Mouse (Mus musculus): ENCODE measurements around the gene Brd2.
A peak's percentile ranks its signal among the peaks of the same experiment; 100 is the strongest.

The Brd2 gene

DNA sequence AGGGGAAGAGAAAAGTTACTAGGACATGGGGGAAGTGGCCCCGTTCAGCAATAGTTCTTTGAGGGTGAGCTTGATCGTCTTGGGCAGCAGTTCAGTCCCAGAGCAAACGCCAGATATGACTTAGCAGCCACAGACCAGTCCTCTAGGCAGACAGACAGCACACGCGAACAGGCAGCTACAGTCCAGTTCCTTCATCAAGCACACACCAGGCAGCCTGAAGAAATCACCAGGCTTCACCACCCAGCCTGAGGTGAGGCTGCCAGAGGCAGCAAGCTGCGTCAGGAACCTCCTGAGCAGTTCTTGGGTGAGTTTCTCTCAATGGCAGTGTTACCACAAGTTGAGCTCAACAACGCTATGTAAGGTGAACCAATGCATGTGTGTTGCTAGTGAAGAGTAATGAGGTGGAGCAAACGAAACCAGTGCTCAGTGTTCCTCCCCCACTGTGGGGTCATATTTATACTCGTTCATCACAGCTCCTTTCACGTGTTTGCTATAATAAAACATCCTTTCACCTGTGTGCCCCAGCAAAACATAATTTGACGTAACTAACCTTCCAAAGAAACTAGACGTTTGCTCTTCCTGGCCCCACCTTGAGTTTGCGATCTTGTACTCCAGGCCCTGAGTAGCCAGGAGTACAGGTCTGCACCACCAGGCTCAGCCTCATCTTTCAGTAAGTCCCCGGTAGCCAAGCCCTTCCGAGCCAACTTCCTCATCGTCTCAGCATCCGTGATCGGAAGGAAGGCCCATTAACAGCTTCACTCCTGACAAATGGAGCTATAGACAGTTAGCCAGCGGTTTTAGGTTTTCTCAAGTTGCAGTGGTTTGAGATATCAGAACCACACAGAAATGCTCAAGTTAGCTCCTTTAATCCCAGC, 7.9 kb upstream of the Brd2 start:
- DNase-seq: no peak

DNA sequence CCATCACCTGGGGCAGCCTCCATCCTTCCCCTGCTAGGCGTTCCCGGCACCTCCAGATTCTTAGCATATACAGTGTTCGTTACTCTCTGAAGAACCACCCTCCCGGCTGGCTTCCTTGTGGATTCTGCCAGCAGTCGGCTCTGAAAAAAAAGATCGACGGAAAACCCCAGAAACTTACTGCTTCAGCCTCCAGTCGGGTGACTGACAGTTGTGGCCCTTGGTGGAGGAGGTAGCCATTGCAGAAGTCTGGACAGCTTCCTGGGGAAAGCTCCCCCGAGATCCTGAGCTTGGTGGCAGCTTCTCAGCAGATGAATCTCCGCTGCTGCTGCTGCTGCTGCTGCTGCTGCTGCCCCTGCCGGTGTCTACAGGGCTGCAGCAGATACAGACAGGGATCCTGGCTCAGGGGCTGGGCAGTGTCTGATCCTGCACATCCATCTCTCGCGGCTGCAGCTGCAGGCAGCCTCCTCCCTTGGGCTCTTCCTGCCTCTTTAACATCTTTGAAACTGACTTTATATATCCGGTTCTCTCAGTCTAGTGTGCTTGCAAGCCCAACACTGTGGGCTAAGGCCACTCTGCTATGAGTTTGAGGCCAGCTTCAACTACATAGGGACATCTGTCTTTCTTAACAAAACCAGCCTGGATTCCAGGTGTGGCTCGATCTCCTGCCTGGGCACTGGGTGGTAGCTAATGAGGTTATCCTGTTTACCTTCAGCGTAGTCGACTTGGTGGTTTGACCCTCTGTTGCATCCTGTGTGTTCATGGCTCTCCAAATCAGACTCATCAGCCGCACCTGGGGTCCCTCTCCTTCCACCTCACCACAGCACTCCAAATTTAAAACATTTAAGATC, 6.7 kb upstream of the Brd2 start:
- DNase-seq: no peak

DNA sequence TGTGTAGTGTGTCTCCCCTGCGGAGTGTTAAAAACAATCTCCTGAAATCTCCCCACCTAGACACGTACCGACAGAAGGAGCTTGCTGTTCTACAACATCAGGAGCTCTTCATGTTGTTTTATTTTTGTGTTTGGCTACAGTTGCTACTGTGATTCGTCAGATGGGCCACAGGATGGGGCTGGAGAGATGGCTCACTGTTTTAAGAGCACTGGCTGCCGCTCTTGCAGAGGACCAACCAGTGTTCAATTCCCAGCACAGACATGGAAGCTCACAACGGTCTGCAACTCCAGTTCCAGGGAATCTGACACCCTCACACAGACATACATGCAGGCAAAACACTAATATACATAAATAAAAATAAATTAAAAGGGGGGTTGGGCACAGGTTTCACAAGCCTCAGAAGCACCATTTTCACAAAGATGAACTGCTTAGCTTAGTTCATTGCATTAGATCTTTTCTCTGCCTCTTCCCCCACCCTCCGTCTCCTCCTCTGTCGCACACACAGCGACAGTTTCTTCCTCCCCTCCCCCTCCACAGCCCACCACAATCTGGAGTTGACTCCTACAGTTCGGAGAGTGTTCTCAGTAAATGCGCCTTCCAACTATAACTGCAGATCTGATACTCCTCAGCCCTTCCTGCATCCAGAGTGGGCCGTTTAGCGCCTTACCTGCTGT, 6.0 kb upstream of the Brd2 start:
- peak; percentile 26 for DNase-seq

DNA sequence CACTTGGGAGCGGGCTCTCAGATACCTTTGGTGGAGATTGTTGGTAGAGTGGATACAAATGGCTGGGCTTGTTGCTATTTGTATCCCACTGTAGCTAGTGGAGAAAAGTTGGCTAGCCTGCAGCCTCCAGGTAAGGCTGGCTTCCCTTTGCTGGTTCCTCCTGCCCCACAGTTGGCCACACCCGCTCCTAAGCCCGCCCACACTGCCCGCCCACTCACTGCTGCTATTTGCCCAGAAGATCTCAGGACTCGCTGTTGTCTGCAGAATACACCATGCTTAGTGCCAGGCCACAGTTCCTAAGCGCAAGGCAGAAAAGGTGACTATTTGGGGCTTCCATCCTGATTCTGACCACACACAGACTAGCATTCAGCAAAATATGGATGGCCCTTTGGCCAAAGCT, 5.0 kb upstream of the Brd2 start:
- peak; percentile 70 for DNase-seq

DNA sequence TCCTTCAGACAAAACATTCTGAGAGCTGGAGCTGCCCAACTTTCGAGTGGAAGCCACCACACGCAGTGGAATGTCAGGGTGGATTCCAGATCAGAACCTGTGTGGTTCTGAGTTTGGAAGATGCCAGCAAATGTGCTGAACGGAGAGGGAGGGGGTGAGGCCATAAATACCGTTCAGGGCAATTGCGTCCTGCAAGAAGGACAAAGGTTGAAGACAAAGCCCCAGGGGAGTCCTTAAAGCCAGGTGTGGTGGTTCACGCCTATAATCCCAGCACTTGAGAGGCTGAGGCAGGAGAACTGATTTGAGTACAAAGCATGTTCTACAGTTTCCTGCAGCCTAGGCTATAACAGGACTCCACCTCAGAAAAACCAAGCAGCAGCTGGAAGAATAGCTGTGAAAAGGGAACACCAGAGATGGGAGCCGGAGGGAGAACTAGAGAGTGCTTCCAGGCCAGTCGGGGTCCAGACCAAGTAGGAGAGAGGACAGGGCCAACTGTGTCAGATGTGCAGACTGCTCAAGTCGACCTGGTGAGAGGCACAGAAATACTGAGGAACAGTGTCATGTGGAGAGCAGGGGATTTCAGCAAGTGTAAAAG, 4.5 kb upstream of the Brd2 start:
- peak; percentile 34 for DNase-seq

DNA sequence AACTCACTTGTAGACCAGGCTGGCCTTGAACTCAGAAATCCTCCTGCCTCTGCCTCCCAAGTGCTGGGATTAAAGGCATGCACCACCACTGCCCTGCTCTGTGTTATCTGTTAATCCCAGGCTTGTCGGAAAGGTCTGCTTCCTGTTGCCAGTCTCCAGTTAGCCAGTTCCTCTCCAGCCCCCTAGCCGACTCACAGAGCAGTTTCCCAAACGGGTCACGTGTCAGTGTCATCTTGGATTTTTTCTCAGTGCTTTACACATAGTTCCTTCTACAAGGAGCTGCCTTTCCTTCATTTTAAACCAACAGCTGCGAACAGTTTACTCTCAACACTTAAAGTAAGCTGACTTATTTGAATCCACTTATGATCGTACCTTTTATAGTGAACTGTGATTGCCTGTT, 2.2 kb upstream of the Brd2 start:
- DNase-seq: peak; percentile 45

DNA sequence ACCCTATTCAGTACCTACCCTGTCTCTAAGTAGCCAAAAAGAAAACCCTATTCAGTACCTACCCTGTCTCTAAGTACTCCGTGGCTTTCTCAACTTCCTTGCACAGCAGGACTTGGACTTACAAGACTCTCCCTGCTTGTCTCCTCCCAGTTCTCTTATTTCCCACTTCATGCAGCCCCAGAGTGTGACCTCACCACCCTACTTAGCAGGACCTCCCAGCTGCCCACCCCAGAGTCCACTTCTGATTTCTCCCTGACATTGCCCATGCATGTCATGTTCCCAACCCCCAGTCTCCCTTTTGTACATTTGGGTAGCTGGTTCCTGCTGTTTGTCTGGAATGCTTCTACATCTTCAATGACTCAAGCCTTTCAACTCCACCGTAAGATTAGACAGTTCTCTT, 1.1 kb upstream of the Brd2 start:
- peak; percentile 69 for DNase-seq

DNA sequence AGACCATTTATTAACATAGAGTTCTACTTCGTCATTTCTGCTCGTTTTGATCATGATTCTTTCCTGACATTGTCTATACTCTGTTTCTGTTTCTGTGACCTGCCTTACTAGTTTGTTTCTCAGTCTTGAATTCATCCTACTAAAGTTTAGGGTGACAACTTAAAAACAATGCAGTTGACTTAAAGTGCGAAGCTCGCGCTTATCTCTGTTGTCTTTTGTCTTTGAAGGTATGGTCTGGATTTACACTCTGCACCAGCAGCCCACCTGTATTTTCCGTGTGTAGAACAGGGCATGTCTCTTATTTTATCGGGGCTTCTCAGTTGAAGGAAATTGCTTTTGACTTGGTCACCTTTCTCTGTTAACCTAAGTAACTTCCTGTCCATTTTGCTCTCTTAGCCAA, 677 bp upstream of the Brd2 start:
- no peak for DNase-seq

DNA sequence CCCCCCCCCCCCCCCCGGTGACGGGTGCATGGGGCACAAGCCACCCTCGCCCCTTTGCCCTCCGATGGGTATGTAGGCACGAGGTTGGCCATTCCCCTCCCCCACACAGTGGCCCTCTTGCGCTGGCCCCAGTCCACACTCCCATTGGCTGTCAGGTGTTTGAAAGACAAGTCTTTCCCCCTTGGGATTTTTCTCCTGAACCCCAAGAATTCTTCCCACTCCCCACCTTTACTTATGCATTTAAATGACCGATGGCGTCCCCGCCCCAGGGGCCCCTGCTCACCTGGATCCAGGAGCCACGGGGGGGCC, 601 bp downstream of the Brd2 start:
- DNase-seq: peak; percentile 89

DNA sequence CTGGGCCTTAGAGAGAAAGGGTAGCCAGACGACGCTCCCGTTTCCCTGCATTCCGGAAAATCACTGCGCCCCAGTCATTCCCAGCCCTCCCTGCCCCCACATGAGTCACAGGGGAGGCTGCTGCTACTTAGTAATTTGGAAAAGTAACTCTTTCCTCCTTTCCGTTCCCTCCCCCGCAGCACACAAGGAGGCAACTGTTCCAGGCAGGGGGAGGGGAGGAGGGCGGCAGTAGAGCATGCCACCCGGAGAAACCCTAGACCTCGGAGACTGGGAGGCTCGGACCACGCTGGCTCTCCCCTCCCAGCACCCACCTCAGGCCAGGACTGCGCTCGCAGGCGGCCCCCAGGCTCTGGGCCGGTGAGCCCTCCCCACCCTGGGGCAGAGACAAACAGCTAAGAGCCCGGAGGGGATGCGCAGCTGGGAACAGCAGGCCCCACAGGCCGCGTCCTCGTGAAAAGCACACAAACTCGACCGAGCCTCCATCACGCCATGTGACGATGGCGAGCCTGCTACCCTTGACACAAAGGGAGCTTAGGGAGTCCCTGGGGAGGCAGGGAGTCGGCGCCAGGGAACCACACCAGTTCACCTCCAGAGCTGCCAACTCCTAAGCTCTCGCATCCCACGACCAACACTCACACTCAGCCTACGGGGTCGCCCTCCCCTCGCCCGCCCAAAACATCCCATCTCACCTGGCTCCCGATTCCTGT, 1.1 kb downstream of the Brd2 start:
- peak; percentile 90 for DNase-seq

DNA sequence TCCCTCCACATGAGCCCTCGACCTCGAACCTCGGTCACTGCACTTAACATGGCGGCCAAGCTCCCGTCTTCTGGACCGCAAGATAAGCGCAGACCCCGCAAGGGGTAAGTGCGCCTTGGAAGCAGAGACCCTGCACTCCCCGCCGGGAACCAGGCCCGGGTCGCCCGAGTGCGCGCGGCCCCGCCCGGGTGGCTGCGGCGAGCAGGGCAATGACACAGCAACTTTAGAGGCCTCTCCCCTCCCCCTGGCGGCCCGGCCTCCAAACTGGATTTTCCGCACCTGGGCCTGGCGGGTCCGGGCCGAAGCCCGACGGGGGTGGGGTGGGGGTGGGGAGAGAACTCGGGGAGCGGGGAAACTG, 1.6 kb downstream of the Brd2 start:
- DNase-seq: peak; percentile 87

DNA sequence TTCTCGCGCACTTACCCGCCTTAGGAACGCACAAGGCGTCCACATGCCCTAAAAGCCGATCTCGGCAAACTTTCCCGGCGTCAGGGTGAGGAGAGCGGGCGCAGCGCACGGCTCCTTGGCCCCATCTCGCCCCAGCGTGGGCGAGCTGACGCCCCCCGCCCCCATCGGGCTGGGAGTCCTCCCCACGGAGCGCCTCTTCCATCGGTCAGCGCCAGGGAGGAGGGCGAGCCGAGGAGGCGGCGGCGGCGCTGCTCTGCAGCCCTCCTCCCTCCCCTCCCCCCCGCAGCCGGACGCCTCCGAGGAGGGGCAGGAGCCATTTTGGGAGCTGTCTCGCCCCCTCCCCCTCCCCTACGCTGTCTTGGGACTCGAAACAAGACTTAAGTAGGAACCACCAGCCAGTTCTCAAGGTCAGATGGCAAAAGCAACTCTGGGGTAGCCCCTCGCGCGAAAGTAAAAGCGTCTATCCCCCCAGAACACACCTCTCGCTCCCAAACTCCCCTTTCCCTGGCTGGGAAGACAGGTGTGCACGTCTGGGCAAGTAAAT, 2.2 kb downstream of the Brd2 start:
- DNase-seq: peak; percentile 92

DNA sequence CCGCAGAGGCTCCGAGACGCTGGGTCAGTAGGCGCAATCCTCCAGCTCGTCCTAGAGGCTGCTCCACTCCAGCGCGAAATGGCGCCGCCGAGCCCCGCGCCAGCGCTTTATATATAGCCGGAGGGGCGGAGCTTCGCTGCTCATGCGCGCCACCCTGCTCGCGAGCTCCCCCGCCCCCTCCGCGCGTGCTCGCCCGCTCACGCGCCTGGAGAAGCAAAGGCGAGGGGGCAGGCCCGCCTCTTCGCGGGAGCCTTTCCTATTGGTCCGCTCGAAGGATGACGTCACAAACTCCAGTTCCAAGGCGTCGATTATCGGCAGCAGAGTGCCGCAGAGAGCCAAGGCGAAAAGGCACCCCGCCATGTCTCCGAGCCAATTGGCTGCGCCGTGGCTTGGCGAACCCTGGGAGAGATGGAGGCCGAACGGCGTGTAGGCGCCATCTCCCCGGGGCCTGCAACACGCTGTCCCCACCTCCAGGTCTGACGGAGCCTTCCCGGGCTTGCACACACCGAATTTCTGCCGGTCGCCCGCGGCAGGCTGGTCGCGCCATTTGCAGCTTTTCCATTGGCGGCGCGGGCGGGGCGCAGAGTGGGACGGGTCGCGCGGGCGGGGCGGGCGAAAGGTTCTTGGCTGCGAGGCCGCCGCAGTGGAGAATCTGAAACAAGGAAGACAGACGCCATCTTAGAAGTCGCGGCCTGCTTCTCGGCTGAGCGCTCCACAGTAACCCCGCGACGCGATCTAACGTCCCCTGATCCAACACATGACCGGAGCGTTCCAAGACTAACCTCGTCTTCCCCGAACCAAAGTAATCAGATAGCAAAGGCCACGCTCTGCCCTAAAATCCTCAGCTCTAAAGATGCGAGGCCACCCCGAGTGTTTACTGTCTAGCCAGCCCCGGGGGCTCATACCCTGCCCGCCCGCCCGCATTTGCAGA, 2.9 kb downstream of the Brd2 start, which contains the start of gene H2-DMa:
H2-DMa (plus strand) TSS at position 293 of the 931 bp plus-strand sequence.
- peak; percentile 100 for DNase-seq

DNA sequence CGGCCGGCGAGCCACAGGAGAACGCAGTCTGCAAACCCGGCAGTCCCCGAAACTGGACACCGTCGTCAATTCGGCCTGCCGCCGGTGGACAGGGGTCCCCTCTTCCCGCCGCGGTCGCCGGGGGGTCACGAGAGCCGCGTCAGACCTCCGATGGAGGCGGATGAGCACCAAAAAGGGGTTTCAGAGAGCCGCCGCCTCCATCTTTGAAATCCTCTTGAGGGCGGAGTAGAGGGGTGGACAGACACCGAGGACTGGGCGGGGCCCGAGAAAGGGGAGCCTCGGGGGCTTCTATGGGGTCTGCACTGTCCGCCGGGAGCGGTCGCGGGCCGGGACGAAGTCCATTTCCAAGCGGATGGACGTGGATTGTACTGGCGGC, 3.6 kb downstream of the Brd2 start:
- no peak for DNase-seq

DNA sequence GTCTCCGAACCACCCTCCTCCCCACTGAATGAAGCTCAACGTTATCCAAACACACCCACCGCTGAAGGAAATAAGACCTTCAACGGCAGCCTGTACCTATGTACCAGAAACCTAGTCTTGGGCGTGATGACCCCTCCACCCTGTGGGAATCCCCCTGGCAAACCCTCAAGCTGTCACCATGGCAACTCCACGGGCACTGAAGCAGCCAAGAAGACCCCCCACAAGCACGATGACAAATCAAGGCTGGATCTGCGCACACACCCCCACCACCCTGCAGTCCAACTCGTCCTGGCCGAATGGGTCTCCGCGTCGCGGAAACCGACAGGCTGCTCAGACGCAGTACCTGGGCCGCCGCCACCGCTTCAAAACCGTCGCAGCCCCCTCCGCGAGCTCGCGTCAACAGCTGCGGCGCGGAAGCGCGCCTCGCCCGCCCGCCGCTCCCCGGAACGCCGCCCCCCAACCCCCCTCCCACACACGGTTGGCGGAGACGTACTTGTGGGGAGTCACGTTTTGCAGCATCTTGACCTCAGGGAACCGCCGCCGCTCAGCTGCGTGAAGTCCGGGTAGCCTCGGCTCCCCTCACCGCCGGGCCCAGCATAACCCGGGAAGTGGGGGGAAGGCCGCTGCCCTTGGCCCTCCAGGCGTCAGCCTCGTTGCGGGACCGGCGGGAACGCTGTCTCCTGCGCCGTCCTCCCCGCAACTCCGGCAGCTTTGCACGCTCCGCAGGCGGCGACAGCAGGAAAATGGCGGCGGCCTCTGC, 4.1 kb downstream of the Brd2 start:
- peak; percentile 81 for DNase-seq

DNA sequence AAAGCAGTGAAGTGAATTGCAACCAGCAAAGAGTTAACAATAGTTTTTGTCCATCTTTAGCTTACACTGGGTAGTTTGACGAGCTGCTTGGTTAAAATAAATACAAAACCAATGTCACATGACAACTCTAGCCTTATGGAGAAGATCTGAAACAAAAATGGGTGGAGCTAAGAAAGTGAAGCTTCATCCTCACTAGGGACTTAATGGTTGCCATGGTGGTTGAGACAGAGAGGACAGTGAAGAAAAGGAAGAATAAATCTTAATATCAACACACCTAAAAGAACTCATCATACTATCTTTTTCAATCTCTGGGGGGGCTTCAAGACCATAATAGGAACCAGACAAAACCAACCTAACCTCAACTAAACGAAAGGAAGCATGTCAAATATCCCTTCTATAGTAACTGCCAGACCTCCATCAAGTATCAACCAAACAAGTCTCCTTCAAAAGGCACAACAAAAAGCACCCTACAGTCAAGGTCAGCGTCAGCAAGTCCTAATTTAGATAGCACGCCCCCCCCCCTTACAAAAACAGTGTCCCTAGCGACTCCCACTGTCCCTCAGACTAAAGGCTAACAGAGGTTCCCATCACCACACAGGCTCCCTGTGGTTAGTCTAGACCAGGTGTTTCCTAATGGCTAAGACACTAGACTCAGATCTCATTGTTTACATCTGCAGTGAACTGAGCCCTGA, 4.9 kb downstream of the Brd2 start:
- DNase-seq: peak; percentile 53

DNA sequence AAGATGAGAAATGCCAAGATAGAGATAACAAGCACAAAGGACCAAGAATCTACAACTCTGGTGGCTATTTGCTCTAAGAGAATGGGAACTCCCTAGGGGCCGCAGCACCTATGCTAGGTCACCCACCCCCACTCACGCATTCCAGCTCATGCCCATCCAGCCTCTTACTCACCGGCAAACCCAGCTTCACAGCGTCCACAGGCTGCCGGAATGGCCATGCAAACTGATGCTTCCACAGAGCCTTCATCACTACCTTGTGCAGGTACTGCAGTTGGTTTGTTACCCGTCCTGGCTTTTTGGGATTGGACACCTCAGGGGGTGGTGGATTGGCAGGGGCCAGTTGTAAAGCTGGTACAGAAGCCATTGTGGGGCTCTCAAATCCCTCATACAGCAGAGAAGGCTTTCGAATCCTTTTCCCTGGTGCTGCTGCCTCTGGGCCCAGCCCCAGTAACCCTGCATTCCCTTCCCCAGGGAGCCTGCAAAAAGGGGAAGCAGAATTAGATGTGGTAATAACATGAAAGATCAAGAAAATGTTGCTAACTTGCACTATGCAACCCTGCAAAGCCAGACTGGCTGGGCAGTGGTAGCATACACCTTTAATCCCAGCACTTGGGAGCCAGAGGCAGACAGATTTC, 5.6 kb downstream of the Brd2 start:
- DNase-seq: peak; percentile 57

DNA sequence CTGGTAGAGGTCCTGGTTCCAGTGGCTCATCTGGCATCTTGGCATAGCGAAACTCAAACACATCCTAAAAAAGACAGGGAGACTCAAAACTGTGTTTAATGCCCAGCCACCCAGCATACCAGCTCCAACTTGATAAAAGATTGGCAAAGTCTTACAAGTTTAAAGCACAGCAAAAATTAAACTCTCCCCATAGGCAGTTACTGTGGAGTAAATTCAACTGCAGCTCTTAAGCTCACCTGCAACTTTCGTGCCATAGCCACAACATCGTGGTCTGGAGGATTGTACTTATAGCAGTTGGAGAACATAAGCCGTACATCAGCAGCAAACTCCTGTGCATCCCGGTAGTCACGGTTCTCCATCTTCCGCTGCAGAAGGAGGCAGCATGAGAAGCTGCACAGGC, 8.3 kb downstream of the Brd2 start:
- DNase-seq: no peak

DNA sequence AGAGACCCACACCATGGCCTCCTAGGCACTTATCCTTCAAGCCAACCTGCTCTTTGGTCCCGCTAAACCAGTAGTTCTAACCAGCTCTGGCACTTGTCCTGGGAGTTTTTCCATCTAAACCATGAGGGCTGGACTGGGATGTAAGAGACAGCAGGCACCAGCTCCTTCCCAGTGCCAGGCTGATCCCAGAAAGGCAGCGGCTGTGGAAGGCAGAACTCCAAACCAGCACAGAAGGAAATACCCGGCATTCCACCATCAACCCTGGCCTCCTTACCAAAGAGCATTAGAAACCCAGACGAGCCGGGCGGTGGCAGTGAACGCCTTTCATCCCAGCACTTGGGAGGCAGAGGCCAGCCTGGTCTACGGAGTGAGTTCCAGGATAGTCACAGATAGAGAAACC, 12.1 kb downstream of the Brd2 start:
- no peak for DNase-seq

All from cerebellum, adult 9-10 months (tissue).